Mouse (Mus musculus) limb, embryonic 15.5 days (tissue): ENCODE results near the gene Gm7544. TPM values are rescaled to one million over a fixed set of nuclear protein-coding genes. Genes with fewer than 3 reads are reported as not detected.

ENCODE experiments used
- ATAC-seq: fragments of 200-750 bp; cut with Nextera tagmentation; 2 replicates; pipeline ENCODE4 v1.8.0; 2017; ENCODE audit warnings: low read depth, moderate TSS enrichment; ENCODE audit not compliant: insufficient number of reproducible peaks, low FRiP score, low TSS enrichment
- H3K27ac ChIP-seq: fragments of 300-500 bp; sonication (generic); 2 replicates; pipeline ENCODE4 v1.5.1; 2015; ENCODE audit warnings: moderate library complexity, mild to moderate bottlenecking, inconsistent platforms
- H3K27me3 ChIP-seq: fragments of 300-500 bp; sonication (generic); 2 replicates; pipeline ENCODE4 v1.6.1; 2015; ENCODE audit warnings: inconsistent platforms
- H3K36me3 ChIP-seq: fragments of 300-500 bp; sonication (generic); 2 replicates; pipeline ENCODE4 v1.6.1; 2015; ENCODE audit warnings: inconsistent platforms
- H3K4me1 ChIP-seq: fragments of 300-500 bp; sonication (generic); 2 replicates; pipeline ENCODE4 v1.6.1; 2015; ENCODE audit warnings: inconsistent platforms
- H3K4me2 ChIP-seq: fragments of 300-500 bp; sonication (generic); 2 replicates; pipeline ENCODE4 v1.6.1; 2015; ENCODE audit warnings: mild to moderate bottlenecking, inconsistent platforms
- H3K4me3 ChIP-seq: fragments of 300-500 bp; sonication (generic); 2 replicates; pipeline ENCODE4 v1.5.1; 2015; ENCODE audit warnings: mild to moderate bottlenecking, inconsistent platforms
- H3K9ac ChIP-seq: fragments of 300-500 bp; sonication (generic); 2 replicates; pipeline ENCODE4 v1.6.1; 2015; ENCODE audit warnings: inconsistent platforms
- H3K9me3 ChIP-seq: fragments of 300-500 bp; sonication (generic); 2 replicates; pipeline ENCODE4 v1.6.1; 2016; ENCODE audit warnings: inconsistent platforms
- WGBS: fragments of 180-500 bp; shearing (Covaris S2); methylation state at CpG from one replicate; pipeline ENCODE4 v1.1.7; 2015; 5-methylcytosine and 5-hydroxymethylcytosine counted together
- polyA plus RNA-seq: library from polyadenylated mRNA; unstranded; fragments of >200 nt; fragmentation: Nextera tagmentation; extraction: Ambion mirVana; gene quantifications from 2 replicates; pipeline ENCODE4 v1.2.1, GENCODE M21; 2015

Gene Gm7544
- polyA plus RNA-seq, 1 experiment from 2014 or later: not detected

- Histone ChIP-seq H3K9me3 (no peaks in the 10 kb centered on the region), H3K36me3 (peaks cover 20% of the 10 kb centered on the region), H3K27me3 (no peaks in the 10 kb centered on the region), H3K4me3 (no peak overlapping the region), H3K27ac (no peak overlapping the region), H3K4me1 (no peaks in the 10 kb centered on the region), H3K4me2 (no peak overlapping the region), H3K9ac (no peak overlapping the region)
- no peak for ATAC-seq
- 77% methylated on average over 3 of the region's 3 CpGs for WGBS
Observed at GRCm38 (mm10) chr1:82905886-82906285, 49.9 kb downstream of the Gm7544 start.

Other genes with a start within 250 kb of the Gm7544 start
- 191 and 197 TPM in 2 replicates for gene Mff, start 231.1 kb downstream of the Gm7544 start, polyA plus RNA-seq
- 0.11 TPM in 1 of 2 replicates, not detected in the other for gene Tm4sf20, start 187.6 kb downstream of the Gm7544 start, polyA plus RNA-seq
- gene Gm47791, start 184.8 kb downstream of the Gm7544 start, polyA plus RNA-seq: not detected in 2 replicates
- 19.3 and 25.7 TPM in 2 replicates for gene Agfg1, start 116.5 kb downstream of the Gm7544 start, polyA plus RNA-seq
- 0.19 TPM in 1 of 2 replicates, not detected in the other for gene A030005L19Rik, start 42.7 kb downstream of the Gm7544 start, polyA plus RNA-seq
- not detected in 2 replicates for gene A030014E15Rik, start 31.1 kb downstream of the Gm7544 start, polyA plus RNA-seq
- not detected in 2 replicates for gene Gm6217, start 24.6 kb downstream of the Gm7544 start, polyA plus RNA-seq
- not detected in 2 replicates for gene A030003K21Rik, start 12.6 kb downstream of the Gm7544 start, polyA plus RNA-seq
- gene Gm47955, start 4.3 kb upstream of the Gm7544 start, polyA plus RNA-seq: not detected in 2 replicates
- gene Gm47959, start 44.5 kb upstream of the Gm7544 start, polyA plus RNA-seq: not detected in 2 replicates
- gene Slc19a3, start 82.4 kb upstream of the Gm7544 start, polyA plus RNA-seq: 0.45 and 0.70 TPM in 2 replicates
- gene Krtap28-10, start 86.5 kb upstream of the Gm7544 start, polyA plus RNA-seq: not detected in 2 replicates
- gene Gm47969, start 88.9 kb upstream of the Gm7544 start, polyA plus RNA-seq: not detected in 2 replicates
- not detected in 2 replicates for gene A030005K14Rik, start 103.4 kb upstream of the Gm7544 start, polyA plus RNA-seq
- gene Krtap28-13, start 104.9 kb upstream of the Gm7544 start, polyA plus RNA-seq: not detected in 2 replicates
- gene Ccl20, start 160.8 kb upstream of the Gm7544 start, polyA plus RNA-seq: not detected in 2 replicates
- not detected in 2 replicates for gene Daw1, start 203.7 kb upstream of the Gm7544 start, polyA plus RNA-seq